Comparison of ENCODE assay signal across 23 mouse cellular contexts in genomic region chr15:85026197-85026596, GRCm38 (mm10). TPM values are rescaled to one million over a fixed set of nuclear protein-coding genes. Genes with fewer than 3 reads are reported as not detected.
A peak's percentile ranks its signal among the peaks of the same experiment; 100 is the strongest.
DNase-seq lines count a peak whose midpoint lies in the region; ATAC-seq and TF ChIP-seq lines count a peak whose summit lies in the region.
"Had no signal": no experiment of that assay in that cellular context is flagged by ENCODE, and none has a peak within 500 bp of the region (broad histone marks: within the 10 kb centered on the region; RNA-seq: fewer than 3 reads in every experiment).

No protein-coding gene starts in this region.

- no peak overlapping the region for H3K4me3 ChIP-seq in lung, postnatal 0 days (ENCODE audit: low read depth, low read length)
- H3K4me3 ChIP-seq: embryonic facial prominence, embryonic 13.5 days; embryonic facial prominence, embryonic 15.5 days; erythroblast, embryonic 14.5 days; forebrain, embryonic 10.5 days; forebrain, embryonic 12.5 days had no signal

- 74% methylated on average over 4 of the region's 4 CpGs for WGBS in lung, postnatal 0 days

- H3K36me3 ChIP-seq in lung, postnatal 0 days (ENCODE audit: insufficient read depth, low read length) = no peaks in the 10 kb centered on the region
- H3K36me3 ChIP-seq: embryonic facial prominence, embryonic 13.5 days; embryonic facial prominence, embryonic 15.5 days; forebrain, embryonic 10.5 days; forebrain, embryonic 12.5 days had no signal

- H3K27me3 ChIP-seq in lung, postnatal 0 days (replicated peaks; ENCODE audit: insufficient read depth, low read length) = no peaks in the 10 kb centered on the region
- H3K27me3 ChIP-seq: embryonic facial prominence, embryonic 15.5 days; forebrain, embryonic 12.5 days had no signal

- no peak for DNase-seq in lung, postnatal 0 days (ENCODE audit: low spot score)
- no peak for DNase-seq in lung, postnatal 10 days
- peak; percentile 71 for DNase-seq in ovary, adult 18-20 months (ENCODE audit: low spot score)
- DNase-seq in ovary, postnatal 10 days (ENCODE audit: low spot score) = no peak
- DNase-seq: adrenal gland, adult 2 months; adrenal gland, postnatal 10 days; adrenal gland, postnatal 25 days; cerebellum, adult 11 months; cerebellum, adult 18-20 months; cerebellum, adult 8-10 months; cerebellum, adult 9-11 months; cerebellum, postnatal 14 days; cerebellum, postnatal 36 days; embryo, embryonic 11 days had no signal

- no peak for TF ChIP-seq CTCF in lung, postnatal 0 days (IDR thresholded peaks at IDR 0.05)

- no peak overlapping the region for H3K9ac ChIP-seq in lung, postnatal 0 days (replicated peaks; ENCODE audit: low read depth)
- H3K9ac ChIP-seq: embryonic facial prominence, embryonic 13.5 days; embryonic facial prominence, embryonic 15.5 days; forebrain, embryonic 12.5 days had no signal

- no peak for TF ChIP-seq EP300 in lung, postnatal 0 days (IDR thresholded peaks at IDR 0.05)

- no peaks in the 10 kb centered on the region for H3K4me1 ChIP-seq in lung, postnatal 0 days (ENCODE audit: insufficient read depth, low read depth, low read length)
- H3K4me1 ChIP-seq: embryonic facial prominence, embryonic 13.5 days; embryonic facial prominence, embryonic 15.5 days; forebrain, embryonic 10.5 days; forebrain, embryonic 12.5 days had no signal

- no peak overlapping the region for H3K4me2 ChIP-seq in lung, postnatal 0 days (replicated peaks; ENCODE audit: low read depth, low read length)
- H3K4me2 ChIP-seq: embryonic facial prominence, embryonic 13.5 days; embryonic facial prominence, embryonic 15.5 days; forebrain, embryonic 12.5 days had no signal

- no peak overlapping the region for H3K27ac ChIP-seq in lung, postnatal 0 days (ENCODE audit: low read length)
- H3K27ac ChIP-seq: embryonic facial prominence, embryonic 13.5 days; embryonic facial prominence, embryonic 15.5 days; forebrain, embryonic 10.5 days; forebrain, embryonic 12.5 days had no signal

- ATAC-seq in lung, postnatal 0 days = peak; percentile 28
- ATAC-seq: forebrain, embryonic 14.5 days; forebrain, embryonic 16.5 days had no signal

- no peaks in the 10 kb centered on the region for H3K9me3 ChIP-seq in lung, postnatal 0 days (ENCODE audit: low read length)
- H3K9me3 ChIP-seq: embryonic facial prominence, embryonic 13.5 days; embryonic facial prominence, embryonic 15.5 days; forebrain, embryonic 10.5 days; forebrain, embryonic 12.5 days had no signal

RNA-seq across cellular contexts. Expression of gene Fam118a, which starts 2.6 kb away (rescaled TPM):
- polyA plus RNA-seq in lung, postnatal 0 days (2015; fragmentation: Nextera tagmentation; extraction: Ambion mirVana) = 18.2 and 18.9 TPM in 2 replicates

RNA-seq across cellular contexts. Expression of gene Upk3a, which starts 9.3 kb away (rescaled TPM):
- polyA plus RNA-seq in lung, postnatal 0 days (2015; fragmentation: Nextera tagmentation; extraction: Ambion mirVana) = 33.6 and 41.0 TPM in 2 replicates
- polyA plus RNA-seq: adrenal gland, adult 2 months; C2C12; embryonic facial prominence, embryonic 11.5 days; erythroblast, embryonic 14.5 days; forebrain, embryonic 10.5 days; forebrain, embryonic 12.5 days had no signal

RNA-seq across cellular contexts. Expression of gene 5031439G07Rik, which starts 37.8 kb away (rescaled TPM):
- 4.3 and 4.6 TPM in 2 replicates for polyA plus RNA-seq in lung, postnatal 0 days (2015; fragmentation: Nextera tagmentation; extraction: Ambion mirVana)
